9 mouse cellular contexts compared by ENCODE assay signal in genomic region chr11:120598990-120599549, GRCm38 (mm10). TPM values are rescaled to one million over a fixed set of nuclear protein-coding genes. Genes with fewer than 3 reads are reported as not detected.
DNase-seq lines count a peak whose midpoint lies in the region; ATAC-seq and TF ChIP-seq lines count a peak whose summit lies in the region.
"Had no signal": no experiment of that assay in that cellular context is flagged by ENCODE, and none has a peak within 500 bp of the region (broad histone marks: within the 10 kb centered on the region; RNA-seq: fewer than 3 reads in every experiment).

No protein-coding gene starts in this region.

- H3K27ac ChIP-seq in kidney, postnatal 0 days = peak overlapping the region; percentile 94
- H3K27ac ChIP-seq in embryonic facial prominence, embryonic 11.5 days (replicated peaks; ENCODE audit: low read depth, low read length) = peak overlapping the region; percentile 38; the same call in 1 of the 2 replicates
- H3K27ac ChIP-seq in hindbrain, embryonic 15.5 days (replicated peaks) = peak overlapping the region; percentile 80
- H3K27ac ChIP-seq in midbrain, postnatal 0 days (ENCODE audit: low read depth, low read length) = peak overlapping the region; percentile 67; the same call in 1 of the 2 replicates

- H3K36me3 ChIP-seq in kidney, postnatal 0 days (ENCODE audit: insufficient read depth, low read length) = peaks cover 38% of the 10 kb centered on the region
- H3K36me3 ChIP-seq in embryonic facial prominence, embryonic 11.5 days (replicated peaks; ENCODE audit: control insufficient read depth, insufficient read depth, low read depth, low read length) = peaks cover 6% of the 10 kb centered on the region
- H3K36me3 ChIP-seq in hindbrain, embryonic 15.5 days = peaks cover 49% of the 10 kb centered on the region
- peaks cover 32% of the 10 kb centered on the region for H3K36me3 ChIP-seq in midbrain, postnatal 0 days (ENCODE audit: insufficient read depth, low read length)

- TF ChIP-seq CTCF in kidney, postnatal 0 days (IDR thresholded peaks at IDR 0.05; ENCODE audit: low read depth) = no peak
- no peak for TF ChIP-seq CTCF in midbrain, postnatal 0 days (IDR thresholded peaks at IDR 0.05)

- H3K4me2 ChIP-seq in kidney, postnatal 0 days (ENCODE audit: low read length) = peak overlapping the region; percentile 90
- peak overlapping the region; percentile 94 for H3K4me2 ChIP-seq in embryonic facial prominence, embryonic 11.5 days (ENCODE audit: low read depth, low read length)
- peak overlapping the region; percentile 97 for H3K4me2 ChIP-seq in hindbrain, embryonic 15.5 days
- peak overlapping the region; percentile 84 for H3K4me2 ChIP-seq in midbrain, postnatal 0 days (ENCODE audit: low read depth, low read length, poor library complexity, severe bottlenecking)

- 38% methylated on average over 17 of the region's 17 CpGs for WGBS in kidney, postnatal 0 days
- 50% methylated on average over 17 of the region's 17 CpGs for WGBS in embryonic facial prominence, embryonic 11.5 days
- 46% methylated on average over 17 of the region's 17 CpGs for WGBS in hindbrain, embryonic 15.5 days
- WGBS in midbrain, postnatal 0 days = 49% methylated on average over 17 of the region's 17 CpGs

- H3K27me3 ChIP-seq in kidney, postnatal 0 days (ENCODE audit: insufficient read depth, low read length) = no peaks in the 10 kb centered on the region
- no peaks in the 10 kb centered on the region for H3K27me3 ChIP-seq in embryonic facial prominence, embryonic 11.5 days (ENCODE audit: control insufficient read depth, insufficient read depth, low read length)
- H3K27me3 ChIP-seq in hindbrain, embryonic 15.5 days = no peaks in the 10 kb centered on the region
- H3K27me3 ChIP-seq in midbrain, postnatal 0 days (ENCODE audit: insufficient read depth, low read length) = no peaks in the 10 kb centered on the region

- ATAC-seq in kidney, postnatal 0 days (replicated peaks; ENCODE audit: low FRiP score, low read depth) = no peak
- no peak for ATAC-seq in embryonic facial prominence, embryonic 11.5 days (replicated peaks; ENCODE audit: insufficient number of reproducible peaks, low FRiP score, low TSS enrichment, low read depth)
- no peak for ATAC-seq in hindbrain, embryonic 15.5 days (ENCODE audit: low FRiP score, low read depth)
- ATAC-seq in midbrain, postnatal 0 days (ENCODE audit: low FRiP score) = no peak

- H3K4me1 ChIP-seq in kidney, postnatal 0 days (replicated peaks; ENCODE audit: insufficient read depth, low read length) = peaks cover 10% of the 10 kb centered on the region; the same call in 1 of the 2 replicates
- H3K4me1 ChIP-seq in embryonic facial prominence, embryonic 11.5 days (ENCODE audit: control insufficient read depth, insufficient read depth, low read length) = peaks cover 2% of the 10 kb centered on the region
- peaks cover 23% of the 10 kb centered on the region for H3K4me1 ChIP-seq in hindbrain, embryonic 15.5 days (replicated peaks)
- peaks cover 12% of the 10 kb centered on the region for H3K4me1 ChIP-seq in midbrain, postnatal 0 days (ENCODE audit: insufficient read depth, low read length)

- H3K9me3 ChIP-seq in kidney, postnatal 0 days (replicated peaks; ENCODE audit: low read length) = no peaks in the 10 kb centered on the region
- H3K9me3 ChIP-seq in embryonic facial prominence, embryonic 11.5 days (replicated peaks; ENCODE audit: control insufficient read depth, low read length) = no peaks in the 10 kb centered on the region
- no peaks in the 10 kb centered on the region for H3K9me3 ChIP-seq in hindbrain, embryonic 15.5 days
- H3K9me3 ChIP-seq in midbrain, postnatal 0 days (ENCODE audit: low read length) = no peaks in the 10 kb centered on the region

- peak overlapping the region; percentile 97 for H3K4me3 ChIP-seq in kidney, postnatal 0 days (replicated peaks; ENCODE audit: low read depth, low read length)
- H3K4me3 ChIP-seq in embryonic facial prominence, embryonic 11.5 days (ENCODE audit: low read depth, low read length) = peak overlapping the region; percentile 99
- peak overlapping the region; percentile 86 for H3K4me3 ChIP-seq in hindbrain, embryonic 15.5 days
- H3K4me3 ChIP-seq in midbrain, postnatal 0 days (ENCODE audit: low read depth, low read length) = peak overlapping the region; percentile 99

- H3K9ac ChIP-seq in kidney, postnatal 0 days (ENCODE audit: low read depth, low read length) = peak overlapping the region; percentile 60
- peak overlapping the region; percentile 61 for H3K9ac ChIP-seq in embryonic facial prominence, embryonic 11.5 days (replicated peaks; ENCODE audit: low read length)
- H3K9ac ChIP-seq in hindbrain, embryonic 15.5 days = peak overlapping the region; percentile 45
- peak overlapping the region; percentile 97 for H3K9ac ChIP-seq in midbrain, postnatal 0 days (replicated peaks; ENCODE audit: low read length, poor library complexity, severe bottlenecking)

- DNase-seq in kidney, postnatal 0 days (ENCODE audit: low spot score) = no peak
- no peak for DNase-seq in kidney, postnatal 36 days
- DNase-seq in embryonic facial prominence, embryonic 11.5 days (ENCODE audit: low spot score) = no peak
- no peak for DNase-seq in midbrain, postnatal 0 days (ENCODE audit: low spot score)
- no peak for DNase-seq in adrenal gland, adult 2 months
- no peak for DNase-seq in ovary, postnatal 36 days (ENCODE audit: low spot score)
- DNase-seq in cerebellum, postnatal 10 days = no peak

RNA-seq across cellular contexts. Expression of gene Anapc11, which starts 0.8 kb away (rescaled TPM):
- polyA plus RNA-seq in kidney, postnatal 0 days (2015; fragmentation: Nextera tagmentation; extraction: Ambion mirVana) = 159 and 168 TPM in 2 replicates
- polyA plus RNA-seq in embryonic facial prominence, embryonic 11.5 days (2014; fragmentation: Nextera tagmentation; extraction: Ambion mirVana) = 177 and 197 TPM in 2 replicates
- 200 and 215 TPM in 2 replicates for polyA plus RNA-seq in hindbrain, embryonic 15.5 days (2015; fragmentation: Nextera tagmentation; extraction: Ambion mirVana)
- total RNA-seq in midbrain, postnatal 0 days (2014; rRNA removed) = 41.1 and 58.4 TPM in 2 replicates
- polyA plus RNA-seq in midbrain, postnatal 0 days (2015; fragmentation: Nextera tagmentation; extraction: Ambion mirVana) = 193 and 203 TPM in 2 replicates
- 10 to 100 TPM; 82.8 to 85.9 TPM for total RNA-seq in adrenal gland, adult 2 months (2021)
- polyA plus RNA-seq in adrenal gland, adult 2 months (2012; rRNA removed) = 183 and 187 TPM in 2 replicates

RNA-seq across cellular contexts. Expression of gene Alyref, which starts 0.9 kb away (rescaled TPM):
- polyA plus RNA-seq in kidney, postnatal 0 days (2015; fragmentation: Nextera tagmentation; extraction: Ambion mirVana) = 341 and 361 TPM in 2 replicates
- polyA plus RNA-seq in embryonic facial prominence, embryonic 11.5 days (2014; fragmentation: Nextera tagmentation; extraction: Ambion mirVana) = 748 and 893 TPM in 2 replicates
- polyA plus RNA-seq in hindbrain, embryonic 15.5 days (2015; fragmentation: Nextera tagmentation; extraction: Ambion mirVana) = 247 and 251 TPM in 2 replicates
- 70.8 and 86.9 TPM in 2 replicates for total RNA-seq in midbrain, postnatal 0 days (2014; rRNA removed)
- polyA plus RNA-seq in midbrain, postnatal 0 days (2015; fragmentation: Nextera tagmentation; extraction: Ambion mirVana) = 130 and 145 TPM in 2 replicates
- total RNA-seq in adrenal gland, adult 2 months (2021) = 10 to 100 TPM; 85.5 to 97.9 TPM
- polyA plus RNA-seq in adrenal gland, adult 2 months (2012; rRNA removed) = 10.3 and 12.6 TPM in 2 replicates

RNA-seq across cellular contexts. Expression of gene Npb, which starts 9.2 kb away (rescaled TPM):
- 48.0 and 51.4 TPM in 2 replicates for polyA plus RNA-seq in kidney, postnatal 0 days (2015; fragmentation: Nextera tagmentation; extraction: Ambion mirVana)
- polyA plus RNA-seq in embryonic facial prominence, embryonic 11.5 days (2014; fragmentation: Nextera tagmentation; extraction: Ambion mirVana) = not detected in 2 replicates
- polyA plus RNA-seq in hindbrain, embryonic 15.5 days (2015; fragmentation: Nextera tagmentation; extraction: Ambion mirVana) = 0.71 and 1.1 TPM in 2 replicates
- not detected in 2 replicates for total RNA-seq in midbrain, postnatal 0 days (2014; rRNA removed)
- polyA plus RNA-seq in midbrain, postnatal 0 days (2015; fragmentation: Nextera tagmentation; extraction: Ambion mirVana) = 1.3 TPM in 2 replicates
- total RNA-seq in adrenal gland, adult 2 months (2021) = under 1 TPM; 0.61 to 0.62 TPM
- 1.6 and 2.3 TPM in 2 replicates for polyA plus RNA-seq in adrenal gland, adult 2 months (2012; rRNA removed)
- total RNA-seq: left cerebral cortex, postnatal 25 days had no signal

RNA-seq across cellular contexts. Expression of gene Arhgdia, which starts 17.6 kb away (rescaled TPM):
- polyA plus RNA-seq in kidney, postnatal 0 days (2015; fragmentation: Nextera tagmentation; extraction: Ambion mirVana) = 444 and 506 TPM in 2 replicates
- polyA plus RNA-seq in embryonic facial prominence, embryonic 11.5 days (2014; fragmentation: Nextera tagmentation; extraction: Ambion mirVana) = 511 and 567 TPM in 2 replicates
- polyA plus RNA-seq in hindbrain, embryonic 15.5 days (2015; fragmentation: Nextera tagmentation; extraction: Ambion mirVana) = 492 and 533 TPM in 2 replicates
- 233 and 286 TPM in 2 replicates for total RNA-seq in midbrain, postnatal 0 days (2014; rRNA removed)
- 390 and 417 TPM in 2 replicates for polyA plus RNA-seq in midbrain, postnatal 0 days (2015; fragmentation: Nextera tagmentation; extraction: Ambion mirVana)
- total RNA-seq in adrenal gland, adult 2 months (2021) = 100 to 1,000 TPM; 355 to 386 TPM
- 712 and 786 TPM in 2 replicates for polyA plus RNA-seq in adrenal gland, adult 2 months (2012; rRNA removed)

RNA-seq across cellular contexts. Expression of gene Pcyt2, which starts 18.7 kb away (rescaled TPM):
- 116 and 118 TPM in 2 replicates for polyA plus RNA-seq in kidney, postnatal 0 days (2015; fragmentation: Nextera tagmentation; extraction: Ambion mirVana)
- 75.3 and 76.9 TPM in 2 replicates for polyA plus RNA-seq in embryonic facial prominence, embryonic 11.5 days (2014; fragmentation: Nextera tagmentation; extraction: Ambion mirVana)
- polyA plus RNA-seq in hindbrain, embryonic 15.5 days (2015; fragmentation: Nextera tagmentation; extraction: Ambion mirVana) = 213 and 226 TPM in 2 replicates
- 130 and 137 TPM in 2 replicates for total RNA-seq in midbrain, postnatal 0 days (2014; rRNA removed)
- 129 and 143 TPM in 2 replicates for polyA plus RNA-seq in midbrain, postnatal 0 days (2015; fragmentation: Nextera tagmentation; extraction: Ambion mirVana)
- 100 to 1,000 TPM; 201 to 344 TPM for total RNA-seq in adrenal gland, adult 2 months (2021)
- 460 and 610 TPM in 2 replicates for polyA plus RNA-seq in adrenal gland, adult 2 months (2012; rRNA removed)

Comparison
In these comparisons a context has a peak if more than half of its experiments do, and no peak if none do; other contexts are left out.
1. H3K27ac ChIP-seq: peak in every context shown above with its lines; median percentile 94 in kidney, postnatal 0 days; 80 in hindbrain, embryonic 15.5 days; 67 in midbrain, postnatal 0 days; 38 in embryonic facial prominence, embryonic 11.5 days.
2. H3K9ac ChIP-seq: peak in every context shown above with its lines; median percentile 97 in midbrain, postnatal 0 days; 61 in embryonic facial prominence, embryonic 11.5 days; 60 in kidney, postnatal 0 days; 45 in hindbrain, embryonic 15.5 days.
3. RNA of gene Npb, which starts 9.2 kb away (polyA plus RNA-seq): 48.0 to 51.4 TPM in kidney, postnatal 0 days; 1.6 to 2.3 TPM in adrenal gland, adult 2 months, 1.3 TPM in midbrain, postnatal 0 days, 0.71 to 1.1 TPM in hindbrain, embryonic 15.5 days and not detected in embryonic facial prominence, embryonic 11.5 days; every median in the first group is over 10 times any median in the second.
4. Peak in every context shown above with its lines, with median percentiles within 50 percentile points of each other: H3K4me2 ChIP-seq and H3K4me3 ChIP-seq.